Mouse (Mus musculus): ENCODE results near the gene Aox2. TPM values are rescaled to one million over a fixed set of nuclear protein-coding genes. Genes with fewer than 3 reads are reported as not detected.

Gene Aox2
- polyA plus RNA-seq (2012; fragmentation: generic; extraction: Trizol) = under 1 TPM in 1 of 2 experiments, not detected in 1; 0.01 TPM

GRCm38 (mm10) chr1:58278026-58278425 lies at the start of gene Aox2:
Gene Aox2, plus strand, starts transcription at chr1:58278326.

GRCm38 (mm10) chr1:58392652-58393283 lies 114.6 kb downstream of the Aox2 start, which contains the start of gene Bzw1:
Gene Bzw1, plus strand, starts transcription at chr1:58392898.

DNA sequence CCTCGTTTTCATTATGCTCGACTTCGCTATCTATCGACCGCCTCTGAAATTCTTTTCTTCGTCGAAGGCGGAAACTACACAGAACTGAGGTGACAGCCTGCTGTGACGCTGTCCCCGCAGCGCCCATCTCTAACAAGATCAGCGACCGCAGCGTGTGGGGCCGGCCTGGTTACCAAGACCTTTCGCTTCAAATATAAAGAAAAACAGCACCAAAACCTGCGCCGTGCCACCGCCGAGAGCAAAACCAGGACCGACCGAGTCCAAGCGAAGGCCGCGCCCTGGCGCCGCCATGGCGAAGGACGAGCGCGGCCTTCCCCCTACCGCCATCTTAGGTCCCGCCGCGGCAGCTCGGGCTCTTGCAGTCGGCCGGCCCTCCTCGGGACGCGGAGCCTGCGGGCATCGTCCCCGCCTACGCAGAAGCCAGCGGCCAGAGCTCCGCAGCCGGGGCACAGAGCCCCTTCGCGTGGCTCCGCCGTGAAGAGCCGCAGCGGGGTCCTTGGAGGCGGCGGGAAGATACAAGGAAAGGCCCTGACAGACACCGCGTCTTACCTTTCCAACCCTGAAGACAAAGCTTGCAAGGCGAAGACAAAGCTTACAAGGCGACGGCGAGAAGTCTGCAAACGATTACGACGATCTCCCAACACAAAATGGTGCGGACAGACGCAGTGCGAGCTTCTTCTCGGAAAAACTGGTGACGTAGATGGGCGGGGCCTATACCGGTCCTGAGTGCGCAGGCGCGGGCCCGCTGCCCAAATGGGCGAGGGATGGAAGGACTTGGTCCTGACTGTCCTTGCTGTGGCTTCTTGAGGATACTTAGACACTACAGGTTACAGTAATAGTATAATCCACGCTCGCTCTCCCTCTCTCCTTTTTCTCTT lies 145.5 kb downstream of the Aox2 start, which contains the start of gene Clk1:
TSS of gene Clk1 (minus strand) at position 696 of the 878 bp plus-strand sequence.

Other genes starting within 250 kb of the Aox2 start
- gene Aox1, start 248.4 kb upstream of the Aox2 start, polyA plus RNA-seq (2012; fragmentation: generic; extraction: Trizol) = 1 to 10 TPM in 1 of 2 experiments, under 1 TPM in 1; 0.13 to 4.2 TPM
- under 1 TPM in 1 of 2 experiments, not detected in 1; 0.06 TPM for gene Aox3, start 165.2 kb upstream of the Aox2 start, polyA plus RNA-seq (2012; fragmentation: generic; extraction: Trizol)
- gene Aox4, start 67.9 kb upstream of the Aox2 start, polyA plus RNA-seq (2012; fragmentation: generic; extraction: Trizol) = under 1 TPM in 1 of 2 experiments, not detected in 1; 0.01 TPM
- 10 to 100 TPM in 1 of 2 experiments, 1 to 10 TPM in 1; 3.3 to 22.1 TPM for gene Bzw1, start 114.6 kb downstream of the Aox2 start, polyA plus RNA-seq (2012; fragmentation: generic; extraction: Trizol)
- gene Clk1, start 145.7 kb downstream of the Aox2 start, polyA plus RNA-seq (2012; fragmentation: generic; extraction: Trizol) = 10 to 100 TPM in 1 of 2 experiments, under 1 TPM in 1; 0.91 to 19.6 TPM
- gene Nif3l1, start 166.8 kb downstream of the Aox2 start, polyA plus RNA-seq (2012; fragmentation: generic; extraction: Trizol) = 10 to 100 TPM; 19.8 to 24.7 TPM
- 10 to 100 TPM; 35.9 to 59.4 TPM for gene Ppil3, start 167.2 kb downstream of the Aox2 start, polyA plus RNA-seq (2012; fragmentation: generic; extraction: Trizol)
- gene Orc2, start 226.8 kb downstream of the Aox2 start, polyA plus RNA-seq (2012; fragmentation: generic; extraction: Trizol) = 1 to 10 TPM in 1 of 2 experiments, under 1 TPM in 1; 0.70 to 5.2 TPM